Mouse (Mus musculus): Measurements from ENCODE around the gene Olfr1217. TPM values are rescaled to one million over a fixed set of nuclear protein-coding genes. Genes with fewer than 3 reads are reported as not detected.
"Not testable (repeated sequence)": the region's sequence is repeated elsewhere in the genome, so short reads cannot be mapped to it uniquely, and the experiment has no call there.

The Olfr1217 gene
- not detected in 2 replicates for polyA plus RNA-seq (2015; fragmentation: Nextera tagmentation; extraction: Ambion mirVana)

GRCm38 (mm10) chr2:89031965-89032364 is at the start of gene Olfr1217:
Gene Olfr1217, minus strand, starts transcription at chr2:89032065.
- Histone ChIP-seq H3K4me1 (ENCODE audit: control insufficient read depth, insufficient read depth, low read length) (no peaks in the 10 kb centered on the region), H3K36me3 (ENCODE audit: control insufficient read depth, insufficient read depth, low read length) (no peaks in the 10 kb centered on the region), H3K4me3 (ENCODE audit: low read depth, low read length) (no peak within 1 kb of the TSS), H3K9ac (ENCODE audit: low read depth, low read length) (no peak within 1 kb of the TSS), H3K27me3 (ENCODE audit: control insufficient read depth, insufficient read depth, low read depth, low read length) (no peaks in the 10 kb centered on the region), H3K9me3 (replicated peaks; ENCODE audit: control insufficient read depth, low read length, poor library complexity, severe bottlenecking) (no peaks in the 10 kb centered on the region), H3K4me2 (ENCODE audit: low read length) (no peak within 1 kb of the TSS), H3K27ac (ENCODE audit: low read length) (no peak within 1 kb of the TSS)
- WGBS: 77% methylated on average over 2 of the region's 2 CpGs
- ATAC-seq: no peak

DNA sequence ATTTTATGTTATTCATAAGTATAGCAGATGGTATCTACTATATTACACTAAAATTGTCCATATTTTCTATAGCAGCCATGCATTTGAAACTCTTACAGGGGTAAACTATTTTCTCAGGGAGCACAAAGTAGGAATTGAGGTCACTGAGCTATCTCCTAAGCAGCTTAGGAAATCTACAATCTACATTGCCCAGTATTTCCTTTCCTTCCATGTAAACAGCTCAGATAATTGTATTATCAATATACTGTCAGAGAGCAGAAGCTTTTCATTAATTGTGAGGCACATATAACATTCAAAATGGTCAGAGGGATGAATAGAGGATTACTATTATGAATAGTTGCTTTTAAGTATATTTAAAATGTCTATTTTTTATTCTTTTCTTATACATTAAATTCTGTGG is 49.6 kb upstream of the Olfr1217 start:
- Histone ChIP-seq H3K9me3 (replicated peaks; ENCODE audit: control insufficient read depth, low read length, poor library complexity, severe bottlenecking) (no peaks in the 10 kb centered on the region), H3K9ac (ENCODE audit: low read depth, low read length) (no peak overlapping the region), H3K27me3 (ENCODE audit: control insufficient read depth, insufficient read depth, low read depth, low read length) (no peaks in the 10 kb centered on the region), H3K27ac (ENCODE audit: low read length) (no peak overlapping the region), H3K36me3 (ENCODE audit: control insufficient read depth, insufficient read depth, low read length) (no peaks in the 10 kb centered on the region), H3K4me1 (ENCODE audit: control insufficient read depth, insufficient read depth, low read length) (no peaks in the 10 kb centered on the region), H3K4me2 (ENCODE audit: low read length) (no peak overlapping the region), H3K4me3 (ENCODE audit: low read depth, low read length) (no peak overlapping the region)
- no peak for ATAC-seq

DNA sequence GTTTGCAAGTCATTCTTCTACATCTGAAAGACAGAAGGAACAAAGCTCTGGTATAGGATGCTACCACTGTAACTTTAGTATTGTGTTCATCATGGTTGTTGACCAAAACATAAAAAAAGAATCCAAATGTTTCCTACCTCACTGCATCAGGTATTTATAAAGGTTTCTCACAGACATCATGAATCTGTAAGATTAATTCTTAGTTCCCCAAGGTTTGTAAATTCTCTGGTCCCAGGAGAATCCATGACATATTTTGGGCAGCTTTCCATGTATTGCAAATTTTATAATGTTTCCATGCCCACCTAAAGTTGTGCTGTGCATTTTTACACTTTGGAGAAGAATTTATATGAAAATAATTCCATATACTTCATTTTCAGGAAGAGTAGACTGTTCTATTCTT is 29.2 kb upstream of the Olfr1217 start, which contains the start of gene Olfr1218:
TSS of gene Olfr1218 (minus strand) at position 101 of the 400 bp plus-strand sequence.
- no peak for ATAC-seq
- Histone ChIP-seq H3K4me3 (ENCODE audit: low read depth, low read length) (no peak within 1 kb of the TSS), H3K27ac (ENCODE audit: low read length) (no peak within 1 kb of the TSS), H3K9ac (ENCODE audit: low read depth, low read length) (no peak within 1 kb of the TSS), H3K4me2 (ENCODE audit: low read length) (no peak within 1 kb of the TSS), H3K9me3 (replicated peaks; ENCODE audit: control insufficient read depth, low read length, poor library complexity, severe bottlenecking) (no peaks in the 10 kb centered on the region), H3K36me3 (ENCODE audit: control insufficient read depth, insufficient read depth, low read length) (no peaks in the 10 kb centered on the region), H3K27me3 (ENCODE audit: control insufficient read depth, insufficient read depth, low read depth, low read length) (no peaks in the 10 kb centered on the region), H3K4me1 (ENCODE audit: control insufficient read depth, insufficient read depth, low read length) (no peaks in the 10 kb centered on the region)

GRCm38 (mm10) chr2:89021436-89021835 is 10.4 kb downstream of the Olfr1217 start:
- not testable (repeated sequence) for H3K27me3 ChIP-seq (ENCODE audit: control insufficient read depth, insufficient read depth, low read depth, low read length); ATAC-seq; H3K9ac ChIP-seq (ENCODE audit: low read depth, low read length); H3K36me3 ChIP-seq (ENCODE audit: control insufficient read depth, insufficient read depth, low read length); H3K9me3 ChIP-seq (replicated peaks; ENCODE audit: control insufficient read depth, low read length, poor library complexity, severe bottlenecking); H3K4me3 ChIP-seq (ENCODE audit: low read depth, low read length); H3K4me1 ChIP-seq (ENCODE audit: control insufficient read depth, insufficient read depth, low read length); H3K27ac ChIP-seq (ENCODE audit: low read length); H3K4me2 ChIP-seq (ENCODE audit: low read length)
- WGBS: 81% methylated on average over 3 of the region's 3 CpGs

DNA sequence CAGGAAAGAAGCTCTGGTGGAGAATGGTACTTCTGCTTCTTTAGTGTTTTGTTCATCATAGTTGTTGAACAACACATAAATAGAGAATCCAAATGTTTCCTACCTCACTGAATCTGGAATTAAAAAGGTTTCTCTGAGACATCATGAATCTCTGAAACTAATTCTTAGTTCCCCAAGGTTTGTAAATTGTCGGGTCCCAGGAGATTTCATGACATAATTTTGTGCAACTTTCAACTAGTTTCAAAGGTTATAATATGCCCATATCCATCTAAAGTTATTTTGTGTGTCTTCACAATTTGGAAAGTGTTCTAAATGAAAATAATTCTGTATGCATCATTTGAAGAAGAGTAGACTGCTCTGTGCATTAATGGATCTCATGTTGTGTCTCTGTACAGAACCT is 13.6 kb downstream of the Olfr1217 start, which contains the start of gene Olfr1216:
TSS of gene Olfr1216 (minus strand) at position 101 of the 400 bp plus-strand sequence.
- no peaks in the 10 kb centered on the region for H3K27me3 ChIP-seq (ENCODE audit: control insufficient read depth, insufficient read depth, low read depth, low read length)
- no peak within 1 kb of the TSS for H3K4me2 ChIP-seq (ENCODE audit: low read length)
- H3K9me3 ChIP-seq (replicated peaks; ENCODE audit: control insufficient read depth, low read length, poor library complexity, severe bottlenecking): no peaks in the 10 kb centered on the region
- no peak within 1 kb of the TSS for H3K4me3 ChIP-seq (ENCODE audit: low read depth, low read length)
- no peaks in the 10 kb centered on the region for H3K4me1 ChIP-seq (ENCODE audit: control insufficient read depth, insufficient read depth, low read length)
- H3K27ac ChIP-seq (ENCODE audit: low read length): no peak within 1 kb of the TSS
- 87% methylated on average over 1 of the region's 1 CpGs for WGBS
- no peaks in the 10 kb centered on the region for H3K36me3 ChIP-seq (ENCODE audit: control insufficient read depth, insufficient read depth, low read length)
- no peak for ATAC-seq
- no peak within 1 kb of the TSS for H3K9ac ChIP-seq (ENCODE audit: low read depth, low read length)

- H3K4me1 ChIP-seq (ENCODE audit: control insufficient read depth, insufficient read depth, low read length): no peaks in the 10 kb centered on the region
- H3K36me3 ChIP-seq (ENCODE audit: control insufficient read depth, insufficient read depth, low read length): no peaks in the 10 kb centered on the region
- ATAC-seq: no peak
- no peak within 1 kb of the TSS for H3K9ac ChIP-seq (ENCODE audit: low read depth, low read length)
- H3K27ac ChIP-seq (ENCODE audit: low read length): no peak within 1 kb of the TSS
- H3K9me3 ChIP-seq (replicated peaks; ENCODE audit: control insufficient read depth, low read length, poor library complexity, severe bottlenecking): no peaks in the 10 kb centered on the region
- no peak within 1 kb of the TSS for H3K4me2 ChIP-seq (ENCODE audit: low read length)
- H3K27me3 ChIP-seq (ENCODE audit: control insufficient read depth, insufficient read depth, low read depth, low read length): no peaks in the 10 kb centered on the region
- WGBS: 81% methylated on average over 2 of the region's 2 CpGs
- no peak within 1 kb of the TSS for H3K4me3 ChIP-seq (ENCODE audit: low read depth, low read length)
Observed at GRCm38 (mm10) chr2:89006873-89007272, 25.0 kb downstream of the Olfr1217 start, which contains the start of gene Olfr1215. Gene Olfr1215, minus strand, starts transcription at chr2:89006973.

DNA sequence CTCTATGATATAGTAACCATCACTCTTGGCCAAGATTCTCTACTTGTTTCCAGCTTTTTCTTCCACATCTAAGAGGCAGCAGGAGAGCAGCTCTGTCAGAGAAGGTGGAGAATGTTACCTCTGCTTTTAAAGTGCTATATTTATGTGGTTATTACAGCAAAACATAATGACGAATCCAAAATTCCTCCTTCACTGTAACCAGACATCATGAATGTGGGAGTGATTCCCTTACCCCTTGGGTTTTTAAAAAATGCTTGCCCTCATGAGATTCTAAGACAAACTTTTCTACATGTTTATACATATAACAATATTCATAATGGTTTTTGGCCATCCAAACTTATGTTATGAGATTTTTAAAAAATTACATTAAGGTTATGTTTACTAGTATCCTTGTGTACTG is 39.3 kb downstream of the Olfr1217 start, which contains the start of gene Olfr1214:
TSS of gene Olfr1214 (minus strand) at position 101 of the 400 bp plus-strand sequence.
- H3K9me3 ChIP-seq (replicated peaks; ENCODE audit: control insufficient read depth, low read length, poor library complexity, severe bottlenecking): no peaks in the 10 kb centered on the region
- ATAC-seq: no peak
- 93% methylated on average over 1 of the region's 1 CpGs for WGBS
- H3K9ac ChIP-seq (ENCODE audit: low read depth, low read length): no peak within 1 kb of the TSS
- H3K27ac ChIP-seq (ENCODE audit: low read length): no peak within 1 kb of the TSS
- H3K4me2 ChIP-seq (ENCODE audit: low read length): no peak within 1 kb of the TSS
- no peak within 1 kb of the TSS for H3K4me3 ChIP-seq (ENCODE audit: low read depth, low read length)
- H3K27me3 ChIP-seq (ENCODE audit: control insufficient read depth, insufficient read depth, low read depth, low read length): no peaks in the 10 kb centered on the region
- no peaks in the 10 kb centered on the region for H3K4me1 ChIP-seq (ENCODE audit: control insufficient read depth, insufficient read depth, low read length)
- no peaks in the 10 kb centered on the region for H3K36me3 ChIP-seq (ENCODE audit: control insufficient read depth, insufficient read depth, low read length)

- WGBS: 74% methylated on average over 1 of the region's 1 CpGs
- H3K9ac ChIP-seq (ENCODE audit: low read depth, low read length): no peak within 1 kb of the TSS
- H3K4me1 ChIP-seq (ENCODE audit: control insufficient read depth, insufficient read depth, low read length): no peaks in the 10 kb centered on the region
- H3K36me3 ChIP-seq (ENCODE audit: control insufficient read depth, insufficient read depth, low read length): no peaks in the 10 kb centered on the region
- no peaks in the 10 kb centered on the region for H3K9me3 ChIP-seq (replicated peaks; ENCODE audit: control insufficient read depth, low read length, poor library complexity, severe bottlenecking)
- H3K27ac ChIP-seq (ENCODE audit: low read length): no peak within 1 kb of the TSS
- no peak within 1 kb of the TSS for H3K4me2 ChIP-seq (ENCODE audit: low read length)
- no peak for ATAC-seq
- no peak within 1 kb of the TSS for H3K4me3 ChIP-seq (ENCODE audit: low read depth, low read length)
- no peaks in the 10 kb centered on the region for H3K27me3 ChIP-seq (ENCODE audit: control insufficient read depth, insufficient read depth, low read depth, low read length)
Observed at GRCm38 (mm10) chr2:88980181-88980580, 51.7 kb downstream of the Olfr1217 start, which contains the start of gene Gm13762. Gene Gm13762, minus strand, starts transcription at chr2:88980281.

Data from midbrain, embryonic 16.5 days (tissue).